Mouse (Mus musculus) heart, embryonic 15.5 days (tissue): Measurements from ENCODE around the gene Tgfa. TPM values are rescaled to one million over a fixed set of nuclear protein-coding genes. Genes with fewer than 3 reads are reported as not detected.

ENCODE experiments used
- ATAC-seq: fragments of 200-750 bp; cut with Nextera tagmentation; replicated peaks from 2 replicates; pipeline ENCODE4 v1.8.0; 2017; ENCODE audit warnings: low read depth, moderate TSS enrichment; ENCODE audit not compliant: insufficient number of reproducible peaks, insufficient read depth, low FRiP score
- H3K27ac ChIP-seq: fragments of 300-500 bp; sonication (generic); 2 replicates; pipeline ENCODE4 v1.5.1; 2015; ENCODE audit warnings: mild to moderate bottlenecking, inconsistent platforms
- H3K27me3 ChIP-seq: fragments of 300-500 bp; sonication (generic); 2 replicates; pipeline ENCODE4 v1.6.1; 2015; ENCODE audit warnings: inconsistent platforms
- H3K36me3 ChIP-seq: fragments of 300-500 bp; sonication (generic); 2 replicates; pipeline ENCODE4 v1.6.1; 2015; ENCODE audit warnings: mild to moderate bottlenecking, inconsistent platforms
- H3K4me1 ChIP-seq: fragments of 300-500 bp; sonication (generic); replicated peaks from 2 replicates; pipeline ENCODE4 v1.6.1; 2015; ENCODE audit warnings: inconsistent platforms
- H3K4me2 ChIP-seq: fragments of 300-500 bp; sonication (generic); 2 replicates; pipeline ENCODE4 v1.6.1; 2015; ENCODE audit warnings: inconsistent platforms, mild to moderate bottlenecking, moderate library complexity
- H3K4me3 ChIP-seq: fragments of 300-500 bp; sonication (generic); 2 replicates; pipeline ENCODE4 v1.5.1; 2015; ENCODE audit warnings: mild to moderate bottlenecking, inconsistent platforms
- H3K9ac ChIP-seq: fragments of 300-500 bp; sonication (generic); 2 replicates; pipeline ENCODE4 v1.6.1; 2015; ENCODE audit warnings: mild to moderate bottlenecking, inconsistent platforms
- H3K9me3 ChIP-seq: fragments of 300-500 bp; sonication (generic); replicated peaks from 2 replicates; pipeline ENCODE4 v1.6.1; 2016; ENCODE audit warnings: inconsistent platforms
- WGBS: fragments of 180-500 bp; shearing (Covaris S2); methylation state at CpG from one replicate; pipeline ENCODE4 v1.1.7; 2015; ENCODE audit warnings: mixed read lengths; 5-methylcytosine and 5-hydroxymethylcytosine counted together
- polyA plus RNA-seq: library from polyadenylated mRNA; unstranded; fragments of >200 nt; fragmentation: Nextera tagmentation; extraction: Ambion mirVana; gene quantifications from 2 replicates; pipeline ENCODE4 v1.2.1, GENCODE M21; 2015

Tgfa gene
- polyA plus RNA-seq, 1 experiment from 2014 or later: 2.3 TPM

- H3K9ac ChIP-seq: no peak overlapping the region
- ATAC-seq: no peak
- H3K36me3 ChIP-seq: no peaks in the 10 kb centered on the region
- H3K4me3 ChIP-seq: no peak overlapping the region
- H3K4me1 ChIP-seq: no peaks in the 10 kb centered on the region
- 0 out of 2 replicates have a peak, but pooled peaks cover 10% of the 10 kb centered on the region for H3K27me3 ChIP-seq
- 69% methylated on average over 11 of the region's 11 CpGs for WGBS
- no peak overlapping the region for H3K27ac ChIP-seq
- H3K4me2 ChIP-seq: no peak overlapping the region
- no peaks in the 10 kb centered on the region for H3K9me3 ChIP-seq
These were observed 6.1 kb upstream of the Tgfa start for GRCm38 (mm10) chr6:86188741-86189480.

GRCm38 (mm10) chr6:86190622-86191021 is 4.4 kb upstream of the Tgfa start:
- 0 out of 2 replicates have a peak, but pooled peaks cover 16% of the 10 kb centered on the region for H3K27me3 ChIP-seq
- no peaks in the 10 kb centered on the region for H3K36me3 ChIP-seq
- H3K27ac ChIP-seq: no peak overlapping the region
- no peak overlapping the region for H3K4me3 ChIP-seq
- WGBS: 85% methylated on average over 3 of the region's 3 CpGs
- no peak for ATAC-seq
- H3K9ac ChIP-seq: no peak overlapping the region
- no peak overlapping the region for H3K4me2 ChIP-seq
- peaks cover 9% of the 10 kb centered on the region for H3K4me1 ChIP-seq
- H3K9me3 ChIP-seq: no peaks in the 10 kb centered on the region

GRCm38 (mm10) chr6:86192978-86193377 is 2.0 kb upstream of the Tgfa start:
- Histone ChIP-seq H3K27ac (no peak overlapping the region), H3K9me3 (no peaks in the 10 kb centered on the region), H3K36me3 (no peaks in the 10 kb centered on the region), H3K4me2 (no peak overlapping the region), H3K9ac (no peak overlapping the region), H3K4me3 (no peak overlapping the region), H3K4me1 (peaks cover 16% of the 10 kb centered on the region), H3K27me3 (peaks cover 28% of the 10 kb centered on the region)
- 60% methylated on average over 3 of the region's 3 CpGs for WGBS
- ATAC-seq: no peak

GRCm38 (mm10) chr6:86193879-86194278 is 1.1 kb upstream of the Tgfa start:
- no peak for ATAC-seq
- no peak overlapping the region for H3K27ac ChIP-seq
- 50% methylated on average over 5 of the region's 5 CpGs for WGBS

GRCm38 (mm10) chr6:86196034-86196433 is 1.0 kb downstream of the Tgfa start:
- 7% methylated on average over 14 of the region's 14 CpGs for WGBS
- peak overlapping the region; percentile 97 for H3K4me2 ChIP-seq
- ATAC-seq: no peak
- peak overlapping the region; percentile 79 for H3K4me3 ChIP-seq
- no peak overlapping the region for H3K27ac ChIP-seq
- 0 out of 2 replicates have a peak overlapping the region, but pooled peaks have one; percentile 66 for H3K9ac ChIP-seq
- peaks cover 21% of the 10 kb centered on the region for H3K4me1 ChIP-seq
- peaks cover 36% of the 10 kb centered on the region for H3K27me3 ChIP-seq
- no peaks in the 10 kb centered on the region for H3K9me3 ChIP-seq
- no peaks in the 10 kb centered on the region for H3K36me3 ChIP-seq

More at GRCm38 (mm10) chr6:86193879-86194278, 1.1 kb upstream of the Tgfa start:
- Histone ChIP-seq H3K9ac (no peak overlapping the region), H3K27me3 (peaks cover 33% of the 10 kb centered on the region), H3K4me1 (peaks cover 16% of the 10 kb centered on the region), H3K4me2 (0 out of 2 replicates have a peak overlapping the region, but pooled peaks have one; percentile 97), H3K9me3 (no peaks in the 10 kb centered on the region), H3K4me3 (no peak overlapping the region), H3K36me3 (no peaks in the 10 kb centered on the region)

GRCm38 (mm10) chr6:86197150-86197862 is 2.3 kb downstream of the Tgfa start:
- H3K36me3 ChIP-seq: no peaks in the 10 kb centered on the region
- peaks cover 30% of the 10 kb centered on the region for H3K27me3 ChIP-seq
- peaks cover 21% of the 10 kb centered on the region for H3K4me1 ChIP-seq
- ATAC-seq: no peak
- no peak overlapping the region for H3K4me3 ChIP-seq
- no peak overlapping the region for H3K9ac ChIP-seq
- no peak overlapping the region for H3K27ac ChIP-seq
- H3K9me3 ChIP-seq: no peaks in the 10 kb centered on the region
- 35% methylated on average over 11 of the region's 11 CpGs for WGBS
- H3K4me2 ChIP-seq: no peak overlapping the region

GRCm38 (mm10) chr6:86200934-86201333 is 5.9 kb downstream of the Tgfa start:
- Histone ChIP-seq H3K4me3 (no peak overlapping the region), H3K4me1 (peaks cover 9% of the 10 kb centered on the region; the same call in 1 of the 2 replicates), H3K27ac (0 out of 2 replicates have a peak overlapping the region, but pooled peaks have one; percentile 22), H3K9ac (no peak overlapping the region), H3K4me2 (no peak overlapping the region; the same call in 1 of the 2 replicates), H3K36me3 (no peaks in the 10 kb centered on the region), H3K9me3 (no peaks in the 10 kb centered on the region), H3K27me3 (peaks cover 20% of the 10 kb centered on the region)
- ATAC-seq: no peak; the same call in 1 of the 2 replicates
- 44% methylated on average over 5 of the region's 5 CpGs for WGBS

- no peak overlapping the region for H3K27ac ChIP-seq
- no peak overlapping the region for H3K4me2 ChIP-seq
- H3K9ac ChIP-seq: no peak overlapping the region
- no peak for ATAC-seq
- no peaks in the 10 kb centered on the region for H3K36me3 ChIP-seq
- peaks cover 5% of the 10 kb centered on the region; the same call in 1 of the 2 replicates for H3K4me1 ChIP-seq
- H3K4me3 ChIP-seq: no peak overlapping the region
- peaks cover 7% of the 10 kb centered on the region for H3K27me3 ChIP-seq
- WGBS: 78% methylated on average over 7 of the region's 7 CpGs
- H3K9me3 ChIP-seq: no peaks in the 10 kb centered on the region
These were observed 8.1 kb downstream of the Tgfa start for GRCm38 (mm10) chr6:86203101-86203500.

- no peak overlapping the region for H3K4me3 ChIP-seq
- H3K9me3 ChIP-seq: no peaks in the 10 kb centered on the region
- H3K4me2 ChIP-seq: no peak overlapping the region
- H3K27ac ChIP-seq: no peak overlapping the region
- H3K4me1 ChIP-seq: peaks cover 15% of the 10 kb centered on the region
- no peak for ATAC-seq
- no peak overlapping the region for H3K9ac ChIP-seq
- WGBS: 80% methylated on average over 6 of the region's 6 CpGs
- H3K27me3 ChIP-seq: no peaks in the 10 kb centered on the region
- no peaks in the 10 kb centered on the region for H3K36me3 ChIP-seq
These were observed 11.0 kb downstream of the Tgfa start for GRCm38 (mm10) chr6:86206014-86206413.

- H3K9ac ChIP-seq: no peak overlapping the region
- H3K36me3 ChIP-seq: no peaks in the 10 kb centered on the region
- H3K4me1 ChIP-seq: peaks cover 15% of the 10 kb centered on the region
- H3K27ac ChIP-seq: no peak overlapping the region
- H3K4me3 ChIP-seq: no peak overlapping the region
- no peaks in the 10 kb centered on the region for H3K27me3 ChIP-seq
- WGBS: 78% methylated on average over 12 of the region's 12 CpGs
- H3K9me3 ChIP-seq: no peaks in the 10 kb centered on the region
- ATAC-seq: no peak
- H3K4me2 ChIP-seq: no peak overlapping the region
These were observed 12.0 kb downstream of the Tgfa start for GRCm38 (mm10) chr6:86206985-86207384.

- no peaks in the 10 kb centered on the region for H3K9me3 ChIP-seq
- H3K9ac ChIP-seq: no peak overlapping the region
- H3K27me3 ChIP-seq: no peaks in the 10 kb centered on the region
- peak overlapping the region; percentile 22 for H3K4me3 ChIP-seq
- WGBS: 40% methylated on average over 17 of the region's 17 CpGs
- ATAC-seq: no peak
- no peaks in the 10 kb centered on the region for H3K36me3 ChIP-seq
- peak overlapping the region; percentile 42 for H3K27ac ChIP-seq
- H3K4me1 ChIP-seq: peaks cover 15% of the 10 kb centered on the region
- H3K4me2 ChIP-seq: peak overlapping the region; percentile 48
These were observed 14.4 kb downstream of the Tgfa start for GRCm38 (mm10) chr6:86209133-86210016.
